ENCODE assay signal across 21 mouse cellular contexts in genomic region chr7:67985003-67985416, GRCm38 (mm10). TPM values are rescaled to one million over a fixed set of nuclear protein-coding genes. Genes with fewer than 3 reads are reported as not detected.
DNase-seq lines count a peak whose midpoint lies in the region; ATAC-seq and TF ChIP-seq lines count a peak whose summit lies in the region.
"Had no signal": no experiment of that assay in that cellular context is flagged by ENCODE, and none has a peak within 500 bp of the region (broad histone marks: within the 10 kb centered on the region; RNA-seq: fewer than 3 reads in every experiment).

No protein-coding gene starts in this region.

- H3K27ac ChIP-seq in stomach, embryonic 15.5 days, result no peak overlapping the region
- H3K27ac ChIP-seq in stomach, postnatal 0 days (replicated peaks), result no peak overlapping the region
- H3K27ac ChIP-seq in liver, embryonic 14.5 days, result peak overlapping the region; percentile 67
- H3K27ac ChIP-seq: embryonic facial prominence, embryonic 12.5 days; gastrocnemius, adult 2 months; hindbrain, embryonic 14.5 days; left cerebral cortex, adult 2 months; limb, embryonic 15.5 days had no signal

- no peaks in the 10 kb centered on the region for H3K27me3 ChIP-seq in stomach, embryonic 15.5 days (replicated peaks)
- H3K27me3 ChIP-seq in stomach, postnatal 0 days (ENCODE audit: control insufficient read depth, insufficient read depth, low read length), result no peaks in the 10 kb centered on the region
- no peaks in the 10 kb centered on the region; the same call in 1 of the 2 replicates for H3K27me3 ChIP-seq in liver, embryonic 14.5 days (ENCODE audit: control insufficient read depth, insufficient read depth, low read length)
- H3K27me3 ChIP-seq: embryonic facial prominence, embryonic 12.5 days; limb, embryonic 15.5 days; neural tube, embryonic 13.5 days had no signal

- H3K9me3 ChIP-seq in stomach, embryonic 15.5 days, result no peaks in the 10 kb centered on the region
- no peaks in the 10 kb centered on the region for H3K9me3 ChIP-seq in stomach, postnatal 0 days (ENCODE audit: control insufficient read depth, low read length)
- no peaks in the 10 kb centered on the region for H3K9me3 ChIP-seq in liver, embryonic 14.5 days (ENCODE audit: control insufficient read depth, low read length)
- H3K9me3 ChIP-seq: embryonic facial prominence, embryonic 12.5 days; limb, embryonic 15.5 days; neural tube, embryonic 13.5 days had no signal

- no peak for TF ChIP-seq CTCF in stomach, postnatal 0 days (IDR thresholded peaks at IDR 0.05; ENCODE audit: low read depth)
- no peak for TF ChIP-seq CTCF in liver, embryonic 14.5 days (IDR thresholded peaks at IDR 0.05; ENCODE audit: low read depth)

- whole genome bisulfite sequencing in stomach, embryonic 15.5 days, result 58% methylated on average over 5 of the region's 5 CpGs
- WGBS in stomach, postnatal 0 days, result 55% methylated on average over 5 of the region's 5 CpGs
- WGBS in liver, embryonic 14.5 days (ENCODE audit: insufficient replicate concordance), result 12% methylated on average over 5 of the region's 5 CpGs

- H3K4me1 ChIP-seq in stomach, embryonic 15.5 days, result peaks cover 24% of the 10 kb centered on the region
- H3K4me1 ChIP-seq in stomach, postnatal 0 days (replicated peaks; ENCODE audit: control insufficient read depth, insufficient read depth), result peaks cover 7% of the 10 kb centered on the region; the same call in 1 of the 2 replicates
- peaks cover 17 to 31% of the 10 kb centered on the region in 2 experiments for H3K4me1 ChIP-seq in liver, embryonic 14.5 days (replicated peaks; ENCODE audit: control insufficient read depth in 2 of 2, insufficient read depth in 2 of 2, low read length in 1 of 2)

- peak; percentile 68; the same call in 1 of the 2 replicates for ATAC-seq in stomach, embryonic 15.5 days (ENCODE audit: insufficient read depth, low FRiP score, low read depth)
- ATAC-seq in stomach, postnatal 0 days (ENCODE audit: low FRiP score, low TSS enrichment), result no peak
- peak; percentile 86 for ATAC-seq in liver, embryonic 14.5 days (ENCODE audit: insufficient read depth)
- peak; percentile 51 for ATAC-seq in neutrophil, adult 5-6 weeks (ENCODE audit: extremely low read depth, insufficient number of reproducible peaks, low FRiP score, poor library complexity, severe bottlenecking)
- ATAC-seq: CD4-positive, CD25-positive, alpha-beta regulatory T cell, adult 4 months; forebrain, embryonic 14.5 days had no signal

- no peak for TF ChIP-seq EP300 in stomach, postnatal 0 days (optimal IDR thresholded peaks at IDR 0.05)
- peak; percentile 89 for TF ChIP-seq EP300 in liver, embryonic 14.5 days (IDR thresholded peaks at IDR 0.05; ENCODE audit: low read depth)

- no peaks in the 10 kb centered on the region for H3K36me3 ChIP-seq in stomach, embryonic 15.5 days
- H3K36me3 ChIP-seq in stomach, postnatal 0 days (ENCODE audit: control insufficient read depth, insufficient read depth, low read length), result no peaks in the 10 kb centered on the region
- no peaks in the 10 kb centered on the region for H3K36me3 ChIP-seq in liver, embryonic 14.5 days (replicated peaks; ENCODE audit: control insufficient read depth, insufficient read depth, low read depth)
- H3K36me3 ChIP-seq: limb, embryonic 15.5 days; neural tube, embryonic 13.5 days had no signal

- no peak overlapping the region for H3K9ac ChIP-seq in stomach, embryonic 15.5 days
- H3K9ac ChIP-seq in stomach, postnatal 0 days (ENCODE audit: low read length), result no peak overlapping the region
- no peak overlapping the region; the same call in 1 of the 2 replicates for H3K9ac ChIP-seq in liver, embryonic 14.5 days (replicated peaks)
- H3K9ac ChIP-seq: embryonic facial prominence, embryonic 12.5 days; hindbrain, embryonic 14.5 days; limb, embryonic 15.5 days; neural tube, embryonic 13.5 days had no signal

- intact Hi-C loops in gastrocnemius, postnatal 36 days (cut with DNase I), result no loop called here

- DNase-seq in stomach, postnatal 0 days (ENCODE audit: low spot score), result no peak
- peak; percentile 63 for DNase-seq in c-Kit-positive CD71-positive TER-119-negative erythroid progenitor cells, embryonic 14.5 days (ENCODE audit: low read depth)
- peak; percentile 53 to 55 (median 54) for DNase-seq in liver, embryonic 14.5 days (ENCODE audit: low read depth in 3 of 3, low spot score in 3 of 3)
- DNase-seq in urinary bladder, postnatal 14 days (ENCODE audit: low spot score), result no peak
- no peak for DNase-seq in cerebellum, postnatal 36 days
- DNase-seq in gastrocnemius, postnatal 36 days, result no peak
- DNase-seq: adrenal gland, postnatal 25 days; cerebellum, adult 8-10 months; gastrocnemius, adult 2 months; kidney, adult 2 months; midbrain, embryonic 14.5 days; right cerebral cortex, postnatal 25 days had no signal

- no peak overlapping the region for H3K4me2 ChIP-seq in stomach, embryonic 15.5 days
- H3K4me2 ChIP-seq in stomach, postnatal 0 days (replicated peaks; ENCODE audit: low read depth), result no peak overlapping the region
- peak overlapping the region; percentile 43 for H3K4me2 ChIP-seq in liver, embryonic 14.5 days (ENCODE audit: low read depth)
- H3K4me2 ChIP-seq: embryonic facial prominence, embryonic 12.5 days; hindbrain, embryonic 14.5 days; limb, embryonic 15.5 days; neural tube, embryonic 13.5 days had no signal

- no peak overlapping the region for H3K4me3 ChIP-seq in stomach, embryonic 15.5 days (replicated peaks)
- H3K4me3 ChIP-seq in stomach, postnatal 0 days (ENCODE audit: low read depth, low read length), result no peak overlapping the region
- no peak overlapping the region for H3K4me3 ChIP-seq in liver, embryonic 14.5 days (ENCODE audit: insufficient read depth in 1 of 2, low read depth in 2 of 2, low read length in 2 of 2)
- H3K4me3 ChIP-seq: embryonic facial prominence, embryonic 12.5 days; gastrocnemius, adult 2 months; left cerebral cortex, adult 2 months; limb, embryonic 15.5 days; neural tube, embryonic 13.5 days had no signal

RNA-seq across cellular contexts. Expression of gene Igf1r, which starts 32.4 kb away (rescaled TPM):
- polyA plus RNA-seq in stomach, embryonic 15.5 days (2015; fragmentation: Nextera tagmentation; extraction: Ambion mirVana), result 16.1 and 17.3 TPM in 2 replicates
- polyA plus RNA-seq in stomach, postnatal 0 days (2015; fragmentation: Nextera tagmentation; extraction: Ambion mirVana), result 6.5 and 6.8 TPM in 2 replicates
- polyA plus RNA-seq in liver, embryonic 14.5 days (2012; rRNA removed), result 2.1 and 2.5 TPM in 2 replicates
- 2.3 and 2.7 TPM in 2 replicates for polyA plus RNA-seq in liver, embryonic 14.5 days (2014; fragmentation: Nextera tagmentation; extraction: Ambion mirVana)
- 86.8 and 90.4 TPM in 2 replicates for total RNA-seq in neutrophil, adult 5-6 weeks (2017)
- total RNA-seq in gastrocnemius, postnatal 36 days (2021), result 10 to 100 TPM in 1 of 2 experiments, 1 to 10 TPM in 1; 6.9 to 10.5 TPM

Comparison
In these comparisons a context has a peak if more than half of its experiments do, and no peak if none do; other contexts are left out.
1. DNase-seq: peak in c-Kit-positive CD71-positive TER-119-negative erythroid progenitor cells, embryonic 14.5 days (single experiment) and liver, embryonic 14.5 days (3 of 3); none in stomach, postnatal 0 days (single experiment), urinary bladder, postnatal 14 days (single experiment), cerebellum, postnatal 36 days (0 of 2) and gastrocnemius, postnatal 36 days (0 of 2).